Mouse (Mus musculus) ES-Bruce4 (cell line): ENCODE measurements around the gene Dlx3.

ENCODE experiments used
- CTCF ChIP-seq: IDR thresholded peaks from one replicate; pipeline ENCODE4 v1.8.1; 2011; ENCODE audit warnings: low read depth, low read length
- EP300 ChIP-seq: IDR thresholded peaks from 2 replicates; pipeline ENCODE4 v1.6.1; 2011; ENCODE audit warnings: low read depth, low read length; ENCODE audit not compliant: insufficient read depth
- POLR2A ChIP-seq: IDR thresholded peaks from one replicate; pipeline ENCODE4 v1.8.1; 2011; ENCODE audit warnings: low read length; ENCODE audit not compliant: insufficient read depth

- TF ChIP-seq POLR2A (no peak), CTCF (no peak), EP300 (no peak)
Measured at GRCm38 (mm10) chr11:95104266-95104665, 15.7 kb upstream of the Dlx3 start.
